Mouse (Mus musculus) liver, embryonic 15.5 days (tissue): ENCODE measurements around the gene Rpl35a. TPM values are rescaled to one million over a fixed set of nuclear protein-coding genes. Genes with fewer than 3 reads are reported as not detected.
"Not testable (repeated sequence)": the region's sequence is repeated elsewhere in the genome, so short reads cannot be mapped to it uniquely, and the experiment has no call there.

ENCODE experiments used
- ATAC-seq: fragments of 200-750 bp; cut with Nextera tagmentation; 2 replicates; pipeline ENCODE4 v1.8.0; 2017; ENCODE audit warnings: moderate number of reproducible peaks, mild to moderate bottlenecking, moderate library complexity; ENCODE audit not compliant: insufficient read depth
- H3K27ac ChIP-seq: fragments of 300-500 bp; sonication (generic); replicated peaks from 2 replicates; pipeline ENCODE4 v1.5.1; 2015; ENCODE audit warnings: mild to moderate bottlenecking, inconsistent platforms
- H3K27me3 ChIP-seq: fragments of 300-500 bp; sonication (generic); 2 replicates; pipeline ENCODE4 v1.6.1; 2015; ENCODE audit warnings: mild to moderate bottlenecking, inconsistent platforms
- H3K36me3 ChIP-seq: fragments of 300-500 bp; sonication (generic); replicated peaks from 2 replicates; pipeline ENCODE4 v1.6.1; 2015; ENCODE audit warnings: moderate library complexity, mild to moderate bottlenecking, inconsistent platforms
- H3K4me1 ChIP-seq: fragments of 300-500 bp; sonication (generic); replicated peaks from 2 replicates; pipeline ENCODE4 v1.6.1; 2015; ENCODE audit warnings: inconsistent platforms
- H3K4me2 ChIP-seq: fragments of 300-500 bp; sonication (generic); 2 replicates; pipeline ENCODE4 v1.6.1; 2015; ENCODE audit warnings: moderate library complexity, mild to moderate bottlenecking, inconsistent platforms
- H3K4me3 ChIP-seq: fragments of 300-500 bp; sonication (generic); replicated peaks from 2 replicates; pipeline ENCODE4 v1.5.1; 2015; ENCODE audit warnings: mild to moderate bottlenecking, inconsistent platforms
- H3K9ac ChIP-seq: fragments of 300-500 bp; sonication (generic); 2 replicates; pipeline ENCODE4 v1.6.1; 2015; ENCODE audit warnings: moderate library complexity, mild to moderate bottlenecking, inconsistent platforms
- H3K9me3 ChIP-seq: fragments of 300-500 bp; sonication (generic); replicated peaks from 2 replicates; pipeline ENCODE4 v1.6.1; 2016; ENCODE audit warnings: inconsistent platforms
- WGBS: fragments of 180-500 bp; shearing (Covaris S2); methylation state at CpG from one replicate; pipeline ENCODE4 v1.1.7; 2015; ENCODE audit warnings: mixed read lengths; ENCODE audit not compliant: insufficient replicate concordance; 5-methylcytosine and 5-hydroxymethylcytosine counted together
- polyA plus RNA-seq: library from polyadenylated mRNA; unstranded; fragments of >200 nt; fragmentation: Nextera tagmentation; extraction: Ambion mirVana; gene quantifications from 2 replicates; pipeline ENCODE4 v1.2.1, GENCODE M21; 2015

Gene Rpl35a
- polyA plus RNA-seq, 1 experiment from 2014 or later: 520 TPM

GRCm38 (mm10) chr16:33023750-33024149, 32.5 kb upstream of the Rpl35a start:
- H3K9me3 ChIP-seq: no peaks in the 10 kb centered on the region
- peak; percentile 44; the same call in 1 of the 2 replicates for ATAC-seq
- no peaks in the 10 kb centered on the region for H3K27me3 ChIP-seq
- no peak overlapping the region for H3K27ac ChIP-seq
- no peak overlapping the region for H3K4me3 ChIP-seq
- WGBS: under 1% methylated on average over 4 of the region's 4 CpGs
- H3K4me2 ChIP-seq: no peak overlapping the region
- no peaks in the 10 kb centered on the region for H3K4me1 ChIP-seq
- H3K9ac ChIP-seq: no peak overlapping the region
- H3K36me3 ChIP-seq: no peaks in the 10 kb centered on the region

- Histone ChIP-seq H3K4me3 (no peak overlapping the region), H3K27ac (no peak overlapping the region), H3K27me3 (no peaks in the 10 kb centered on the region), H3K4me1 (no peaks in the 10 kb centered on the region), H3K4me2 (no peak overlapping the region), H3K36me3 (no peaks in the 10 kb centered on the region), H3K9ac (no peak overlapping the region), H3K9me3 (no peaks in the 10 kb centered on the region)
- 58% methylated on average over 8 of the region's 8 CpGs for WGBS
- no peak for ATAC-seq
Measured at GRCm38 (mm10) chr16:33024456-33025104, 31.7 kb upstream of the Rpl35a start.

GRCm38 (mm10) chr16:33026357-33026756, 29.9 kb upstream of the Rpl35a start:
- Histone ChIP-seq H3K4me1 (no peaks in the 10 kb centered on the region), H3K4me2 (no peak overlapping the region), H3K27ac (no peak overlapping the region), H3K9me3 (no peaks in the 10 kb centered on the region), H3K9ac (no peak overlapping the region), H3K36me3 (no peaks in the 10 kb centered on the region), H3K4me3 (no peak overlapping the region), H3K27me3 (no peaks in the 10 kb centered on the region)
- 36% methylated on average over 7 of the region's 7 CpGs for WGBS
- ATAC-seq: no peak

GRCm38 (mm10) chr16:33036006-33036405, 20.2 kb upstream of the Rpl35a start:
- no peaks in the 10 kb centered on the region for H3K9me3 ChIP-seq
- H3K4me2 ChIP-seq: no peak overlapping the region
- WGBS: 77% methylated on average over 4 of the region's 4 CpGs
- no peak overlapping the region for H3K4me3 ChIP-seq
- H3K27me3 ChIP-seq: no peaks in the 10 kb centered on the region
- H3K36me3 ChIP-seq: no peaks in the 10 kb centered on the region
- H3K9ac ChIP-seq: no peak overlapping the region
- no peaks in the 10 kb centered on the region; the same call in 1 of the 2 replicates for H3K4me1 ChIP-seq
- H3K27ac ChIP-seq: no peak overlapping the region
- no peak for ATAC-seq

- no peak for ATAC-seq
- WGBS: 58% methylated on average over 1 of the region's 1 CpGs
- Histone ChIP-seq H3K9me3 (no peaks in the 10 kb centered on the region), H3K4me1 (no peaks in the 10 kb centered on the region), H3K4me2 (no peak overlapping the region), H3K36me3 (no peaks in the 10 kb centered on the region), H3K27ac (no peak overlapping the region), H3K27me3 (no peaks in the 10 kb centered on the region), H3K4me3 (no peak overlapping the region), H3K9ac (no peak overlapping the region)
Measured at GRCm38 (mm10) chr16:33042682-33043081, 13.6 kb upstream of the Rpl35a start.

- Histone ChIP-seq H3K36me3 (no peaks in the 10 kb centered on the region), H3K4me2 (no peak overlapping the region), H3K27me3 (no peaks in the 10 kb centered on the region), H3K4me3 (no peak overlapping the region), H3K27ac (no peak overlapping the region), H3K9ac (no peak overlapping the region), H3K4me1 (no peaks in the 10 kb centered on the region), H3K9me3 (no peaks in the 10 kb centered on the region)
- WGBS: 30% methylated on average over 2 of the region's 2 CpGs
- no peak for ATAC-seq
Measured at GRCm38 (mm10) chr16:33043268-33043667, 13.0 kb upstream of the Rpl35a start.

- no peak for ATAC-seq
- Histone ChIP-seq H3K36me3 (no peaks in the 10 kb centered on the region), H3K9ac (no peak overlapping the region), H3K4me2 (no peak overlapping the region), H3K9me3 (no peaks in the 10 kb centered on the region), H3K4me1 (no peaks in the 10 kb centered on the region), H3K27me3 (no peaks in the 10 kb centered on the region), H3K4me3 (no peak overlapping the region), H3K27ac (no peak overlapping the region)
- 71% methylated on average over 1 of the region's 1 CpGs for WGBS
Measured at GRCm38 (mm10) chr16:33048004-33048403, 8.2 kb upstream of the Rpl35a start.

GRCm38 (mm10) chr16:33048686-33049085, 7.6 kb upstream of the Rpl35a start:
- no peaks in the 10 kb centered on the region for H3K27me3 ChIP-seq

GRCm38 (mm10) chr16:33049809-33050208, 6.4 kb upstream of the Rpl35a start:
- H3K9ac ChIP-seq: no peak overlapping the region
- no peaks in the 10 kb centered on the region for H3K4me1 ChIP-seq
- no peak for ATAC-seq
- H3K4me2 ChIP-seq: no peak overlapping the region
- no peaks in the 10 kb centered on the region for H3K36me3 ChIP-seq
- 70% methylated on average over 16 of the region's 16 CpGs for WGBS
- H3K4me3 ChIP-seq: no peak overlapping the region
- no peak overlapping the region for H3K27ac ChIP-seq
- no peaks in the 10 kb centered on the region for H3K27me3 ChIP-seq
- no peaks in the 10 kb centered on the region for H3K9me3 ChIP-seq

More at GRCm38 (mm10) chr16:33048686-33049085, 7.6 kb upstream of the Rpl35a start:
- Histone ChIP-seq H3K9me3 (no peaks in the 10 kb centered on the region), H3K36me3 (no peaks in the 10 kb centered on the region), H3K4me1 (no peaks in the 10 kb centered on the region), H3K4me3 (no peak overlapping the region), H3K9ac (no peak overlapping the region), H3K27ac (no peak overlapping the region), H3K4me2 (no peak overlapping the region)
- WGBS: 63% methylated on average over 2 of the region's 2 CpGs
- ATAC-seq: no peak

- H3K9ac ChIP-seq: no peak overlapping the region
- no peak for ATAC-seq
- WGBS: 63% methylated on average over 5 of the region's 5 CpGs
Measured at GRCm38 (mm10) chr16:33053141-33053540, 3.1 kb upstream of the Rpl35a start.

GRCm38 (mm10) chr16:33054927-33055326, 1.3 kb upstream of the Rpl35a start:
- ATAC-seq, H3K27ac ChIP-seq, H3K4me3 ChIP-seq, H3K9me3 ChIP-seq, H3K4me2 ChIP-seq, H3K27me3 ChIP-seq, H3K9ac ChIP-seq: not testable (repeated sequence)
- H3K4me1 ChIP-seq: peaks cover 26% of the 10 kb centered on the region
- H3K36me3 ChIP-seq: peaks cover 22% of the 10 kb centered on the region
- 54% methylated on average over 2 of the region's 2 CpGs for whole genome bisulfite sequencing

More at GRCm38 (mm10) chr16:33053141-33053540, 3.1 kb upstream of the Rpl35a start:
- Histone ChIP-seq H3K4me2 (no peak overlapping the region), H3K27me3 (no peaks in the 10 kb centered on the region), H3K27ac (no peak overlapping the region), H3K4me3 (no peak overlapping the region), H3K36me3 (peaks cover 4% of the 10 kb centered on the region), H3K4me1 (peaks cover 10% of the 10 kb centered on the region), H3K9me3 (no peaks in the 10 kb centered on the region)

GRCm38 (mm10) chr16:33055655-33056054, 598 bp upstream of the Rpl35a start:
- H3K4me1 ChIP-seq: peaks cover 26% of the 10 kb centered on the region
- 16% methylated on average over 10 of the region's 10 CpGs for WGBS
- ATAC-seq: no peak
- H3K4me3 ChIP-seq: peak overlapping the region; percentile 85
- H3K27me3 ChIP-seq: no peaks in the 10 kb centered on the region
- H3K27ac ChIP-seq: no peak overlapping the region
- H3K4me2 ChIP-seq: peak overlapping the region; percentile 73
- no peaks in the 10 kb centered on the region for H3K9me3 ChIP-seq
- H3K9ac ChIP-seq: peak overlapping the region; percentile 39; the same call in 1 of the 2 replicates
- peaks cover 29% of the 10 kb centered on the region for H3K36me3 ChIP-seq
